Mouse (Mus musculus) right cerebral cortex, postnatal 14 days (tissue): ENCODE data around the gene Traip.
"Not testable (repeated sequence)": the region's sequence is repeated elsewhere in the genome, so short reads cannot be mapped to it uniquely, and the experiment has no call there.

Experiments used
- DNase-seq: peaks from one replicate; pipeline ENCODE4 v3.0.0; 2022

Gene Traip

DNA sequence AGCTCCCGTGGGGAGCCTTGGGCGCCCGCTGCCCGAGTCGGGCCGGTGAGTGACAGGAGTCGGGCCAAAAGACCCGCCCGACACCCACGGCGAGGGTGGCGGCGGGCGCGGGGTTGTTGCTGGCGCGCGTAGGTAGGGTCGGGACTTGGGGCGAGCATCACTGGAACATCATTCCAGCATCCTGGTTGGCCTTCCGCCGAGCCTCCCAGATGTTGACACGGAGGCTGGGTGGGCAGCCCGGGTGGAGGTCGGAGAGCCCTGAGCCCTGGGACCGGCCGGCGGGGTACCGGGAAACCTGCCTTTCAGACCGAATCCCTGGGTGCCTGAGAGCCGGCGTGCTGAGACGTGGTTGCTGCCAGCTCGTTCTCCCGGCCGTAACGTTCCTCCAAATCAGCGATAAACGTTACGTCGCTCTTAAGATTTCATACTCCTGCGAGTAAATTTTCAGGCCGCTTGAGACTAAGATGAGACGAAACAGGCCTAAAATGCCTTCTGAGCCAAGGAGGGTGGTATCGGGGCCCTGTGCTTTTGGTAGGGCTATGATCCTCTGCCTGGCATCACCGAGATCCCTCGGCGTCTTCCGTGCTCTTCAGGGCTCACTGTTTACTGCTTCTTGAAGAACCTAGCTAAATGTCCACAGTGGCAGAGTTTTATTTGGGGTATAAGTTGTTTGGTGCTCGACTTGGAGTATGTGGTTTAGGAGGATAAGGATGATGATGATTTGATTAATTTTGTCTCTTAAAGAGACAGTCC, 53.0 kb downstream of the Traip start:
- peak; percentile 48 for DNase-seq

DNA sequence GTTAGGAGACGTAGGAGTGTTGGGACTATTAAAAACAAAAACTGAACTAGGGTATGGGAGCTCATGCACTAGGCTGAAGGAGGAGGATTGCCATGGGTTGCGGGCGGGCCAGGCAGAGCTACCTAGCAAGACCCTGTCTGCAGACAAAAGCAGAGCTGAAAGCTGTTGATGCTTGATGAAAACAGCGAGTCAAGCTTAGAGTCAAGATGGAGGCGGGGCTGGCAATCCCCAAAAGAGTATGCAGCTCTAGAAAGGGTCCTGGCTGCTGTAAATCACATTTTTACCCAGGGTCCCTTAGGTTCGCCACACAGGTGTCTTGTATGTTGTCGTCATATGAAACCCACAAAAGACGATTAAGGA, 53.6 kb downstream of the Traip start:
- no peak for DNase-seq

DNA sequence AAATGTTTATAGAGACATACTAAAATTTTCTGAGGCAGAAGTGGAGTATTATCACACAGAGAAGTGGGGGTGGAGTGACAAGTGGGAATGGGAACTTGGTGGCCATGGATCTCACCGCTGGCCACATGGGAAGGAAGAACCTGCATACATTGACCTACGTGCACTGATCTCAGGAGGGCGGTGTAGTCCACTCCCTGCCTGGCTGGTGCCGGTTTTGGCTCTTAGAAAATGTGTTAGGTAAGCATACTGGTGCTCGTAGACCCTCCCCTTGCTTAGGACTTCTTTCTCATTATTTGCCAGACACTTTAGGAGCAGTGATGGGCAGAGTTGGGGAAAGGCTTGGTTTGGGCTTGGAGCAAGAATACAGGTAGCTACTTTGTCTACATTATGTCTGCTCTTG, 58.1 kb downstream of the Traip start:
- no peak for DNase-seq

DNA sequence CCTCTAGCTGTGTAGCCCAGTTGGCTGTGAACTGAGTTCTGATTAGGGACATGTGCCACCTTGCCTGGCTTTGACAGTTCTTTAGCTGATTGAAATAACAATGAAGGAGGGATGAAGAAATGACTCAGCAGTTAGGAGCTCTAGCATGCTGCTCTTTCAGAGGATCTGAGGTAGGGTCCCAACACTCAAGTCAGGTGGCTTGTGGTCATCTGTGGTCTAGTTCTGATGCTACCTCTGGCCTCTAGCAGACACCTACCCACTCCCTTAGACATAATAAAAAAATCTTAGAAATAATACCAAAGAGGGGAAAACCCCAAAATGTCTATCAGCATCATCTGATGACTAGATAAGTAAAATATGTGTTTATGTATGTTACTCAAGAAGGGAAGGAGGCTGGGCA, 60.4 kb downstream of the Traip start:
- DNase-seq: no peak

DNA sequence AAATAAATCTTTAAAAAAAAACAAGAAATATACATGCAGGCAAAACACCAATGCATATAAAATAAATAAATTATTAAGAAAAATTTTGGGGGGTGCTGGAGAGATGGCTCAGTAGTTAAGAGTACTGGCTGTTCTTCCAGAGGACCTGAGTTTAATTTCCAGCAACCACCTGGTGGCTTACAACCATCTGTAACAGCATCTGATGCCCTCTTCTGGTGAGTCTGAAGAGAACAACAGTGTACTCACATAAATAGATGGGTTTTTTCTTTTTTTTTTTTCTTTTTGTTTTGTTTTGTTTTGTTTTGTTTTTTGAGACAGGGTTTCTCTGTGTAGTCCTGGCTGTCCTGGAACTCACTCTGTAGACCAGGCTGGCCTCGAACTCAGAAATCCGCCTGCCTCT, 63.6 kb downstream of the Traip start:
- DNase-seq: not testable (repeated sequence)

DNA sequence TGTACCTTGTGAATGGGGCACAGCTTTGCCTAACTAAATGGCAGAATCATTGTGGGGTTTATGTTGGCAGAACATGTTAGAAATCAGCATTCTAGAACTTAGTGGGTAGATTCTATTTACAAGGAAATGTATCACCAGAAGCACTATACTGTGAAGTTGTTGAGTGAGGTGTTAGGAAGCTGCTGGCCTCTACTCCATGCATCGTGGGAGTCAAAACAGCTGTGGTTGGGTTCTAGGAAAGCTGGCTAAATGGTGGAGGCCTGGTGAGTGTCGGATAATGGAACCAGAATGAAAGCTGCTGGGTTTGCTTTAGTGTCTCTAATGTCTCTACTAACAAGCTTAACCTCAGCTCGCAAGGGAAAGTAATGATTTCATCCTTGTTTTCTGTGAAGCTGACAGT, 67.2 kb downstream of the Traip start:
- DNase-seq: no peak

DNA sequence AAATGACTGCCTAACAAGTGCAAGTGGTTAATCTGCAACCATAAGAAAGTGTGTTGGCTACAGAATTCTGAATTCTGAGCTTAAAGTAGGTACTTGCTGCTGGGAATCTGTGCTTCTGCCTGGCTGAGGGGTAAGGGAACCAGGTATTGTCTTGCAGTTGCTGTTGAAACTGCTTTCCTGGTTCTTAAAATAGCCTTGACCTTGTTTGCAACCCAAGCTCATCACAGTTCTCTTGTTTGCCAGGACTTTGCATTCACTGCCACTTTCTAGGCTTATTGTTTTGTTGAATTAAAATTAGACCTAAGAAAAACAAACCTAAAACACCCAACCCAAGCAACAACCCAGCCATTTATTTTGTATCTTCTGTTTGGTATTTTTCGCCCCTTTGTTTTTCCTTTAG, 70.8 kb downstream of the Traip start:
- no peak for DNase-seq
